Mouse (Mus musculus) heart, embryonic 15.5 days (tissue): ENCODE results near the gene Mylk. TPM values are rescaled to one million over a fixed set of nuclear protein-coding genes. Genes with fewer than 3 reads are reported as not detected.

Experiments used
- ATAC-seq: fragments of 200-750 bp; cut with Nextera tagmentation; replicated peaks from 2 replicates; pipeline ENCODE4 v1.8.0; 2017; ENCODE audit warnings: low read depth, moderate TSS enrichment; ENCODE audit not compliant: insufficient number of reproducible peaks, insufficient read depth, low FRiP score
- H3K27ac ChIP-seq: fragments of 300-500 bp; sonication (generic); 2 replicates; pipeline ENCODE4 v1.5.1; 2015; ENCODE audit warnings: mild to moderate bottlenecking, inconsistent platforms
- H3K27me3 ChIP-seq: fragments of 300-500 bp; sonication (generic); 2 replicates; pipeline ENCODE4 v1.6.1; 2015; ENCODE audit warnings: inconsistent platforms
- H3K36me3 ChIP-seq: fragments of 300-500 bp; sonication (generic); 2 replicates; pipeline ENCODE4 v1.6.1; 2015; ENCODE audit warnings: mild to moderate bottlenecking, inconsistent platforms
- H3K4me1 ChIP-seq: fragments of 300-500 bp; sonication (generic); replicated peaks from 2 replicates; pipeline ENCODE4 v1.6.1; 2015; ENCODE audit warnings: inconsistent platforms
- H3K4me2 ChIP-seq: fragments of 300-500 bp; sonication (generic); 2 replicates; pipeline ENCODE4 v1.6.1; 2015; ENCODE audit warnings: inconsistent platforms, mild to moderate bottlenecking, moderate library complexity
- H3K4me3 ChIP-seq: fragments of 300-500 bp; sonication (generic); 2 replicates; pipeline ENCODE4 v1.5.1; 2015; ENCODE audit warnings: mild to moderate bottlenecking, inconsistent platforms
- H3K9ac ChIP-seq: fragments of 300-500 bp; sonication (generic); 2 replicates; pipeline ENCODE4 v1.6.1; 2015; ENCODE audit warnings: mild to moderate bottlenecking, inconsistent platforms
- H3K9me3 ChIP-seq: fragments of 300-500 bp; sonication (generic); replicated peaks from 2 replicates; pipeline ENCODE4 v1.6.1; 2016; ENCODE audit warnings: inconsistent platforms
- whole genome bisulfite sequencing: fragments of 180-500 bp; shearing (Covaris S2); methylation state at CpG from one replicate; pipeline ENCODE4 v1.1.7; 2015; ENCODE audit warnings: mixed read lengths; 5-methylcytosine and 5-hydroxymethylcytosine counted together
- polyA plus RNA-seq: library from polyadenylated mRNA; unstranded; fragments of >200 nt; fragmentation: Nextera tagmentation; extraction: Ambion mirVana; gene quantifications from 2 replicates; pipeline ENCODE4 v1.2.1, GENCODE M21; 2015

Mylk gene
- polyA plus RNA-seq, 1 experiment from 2014 or later, result 10.1 TPM

DNA sequence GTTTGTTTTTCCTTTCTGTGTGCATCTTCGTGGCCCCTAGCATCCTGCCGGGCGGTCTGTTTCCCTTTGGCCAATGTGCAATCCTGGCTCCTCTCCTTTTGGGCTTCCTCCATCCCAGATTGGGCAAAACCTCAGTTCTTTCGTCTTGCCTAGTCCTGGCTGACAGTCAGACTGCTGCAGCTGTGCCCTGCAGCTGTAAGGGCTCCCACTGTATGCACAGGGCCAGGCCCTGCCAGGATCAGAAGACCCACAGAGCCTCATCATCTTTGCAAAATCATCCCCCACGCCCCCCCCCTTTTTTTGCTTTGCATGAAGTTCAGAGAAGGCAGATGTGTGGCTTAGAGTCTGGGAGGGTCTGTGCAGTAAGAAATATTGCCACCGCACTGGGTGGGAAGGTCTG, 110.1 kb downstream of the Mylk start:
- Histone ChIP-seq H3K4me1 (no peaks in the 10 kb centered on the region), H3K27ac (no peak overlapping the region), H3K9ac (no peak overlapping the region), H3K4me2 (no peak overlapping the region), H3K36me3 (no peaks in the 10 kb centered on the region), H3K4me3 (no peak overlapping the region), H3K27me3 (no peaks in the 10 kb centered on the region), H3K9me3 (no peaks in the 10 kb centered on the region)
- 68% methylated on average over 6 of the region's 6 CpGs for WGBS
- ATAC-seq, result no peak

DNA sequence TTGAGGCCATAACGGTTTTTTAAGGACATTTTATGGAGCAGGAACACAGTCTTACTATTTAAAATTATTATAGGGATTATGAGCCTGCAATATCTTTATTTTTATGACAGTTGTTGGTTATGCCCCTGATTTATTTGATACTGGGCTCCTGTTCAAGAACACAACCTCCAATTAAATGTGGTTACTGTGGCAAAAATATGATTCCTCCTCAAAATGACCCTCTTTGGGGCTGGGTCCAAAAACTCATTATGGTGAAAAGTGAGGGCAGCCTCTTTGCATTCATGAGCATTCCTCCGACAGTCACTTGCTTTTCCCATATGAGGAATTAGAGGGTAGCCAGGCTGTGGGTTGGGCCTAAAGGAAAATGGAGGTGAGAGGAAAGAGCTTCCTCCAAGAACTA, 110.7 kb downstream of the Mylk start:
- WGBS, result 70% methylated on average over 2 of the region's 2 CpGs
- Histone ChIP-seq H3K27ac (no peak overlapping the region), H3K36me3 (no peaks in the 10 kb centered on the region)

DNA sequence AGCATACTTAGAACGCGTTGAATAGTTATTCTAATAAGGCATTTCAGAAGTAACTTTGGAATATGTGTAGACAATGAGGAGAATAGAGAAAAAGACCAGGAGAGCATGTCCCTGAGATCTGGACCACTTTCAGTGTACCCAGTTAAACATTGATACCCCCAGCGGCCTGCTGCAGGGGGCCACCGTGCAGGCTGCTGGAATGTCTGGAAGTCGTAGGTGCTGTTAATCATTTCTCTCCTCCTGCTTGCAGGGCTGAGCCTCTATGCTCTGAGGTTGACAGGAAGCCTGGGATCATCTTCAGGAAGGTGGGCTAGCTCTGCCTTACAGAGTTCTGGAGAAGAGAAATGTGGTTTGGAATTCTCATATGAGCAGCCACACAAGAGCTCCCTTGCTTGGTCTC, 112.6 kb downstream of the Mylk start:
- H3K4me1 ChIP-seq, result peaks cover 7% of the 10 kb centered on the region
- H3K4me2 ChIP-seq, result no peak overlapping the region
- no peak overlapping the region for H3K9ac ChIP-seq
- H3K27me3 ChIP-seq, result no peaks in the 10 kb centered on the region
- H3K4me3 ChIP-seq, result no peak overlapping the region
- WGBS, result 62% methylated on average over 5 of the region's 5 CpGs
- H3K36me3 ChIP-seq, result no peaks in the 10 kb centered on the region
- no peak overlapping the region for H3K27ac ChIP-seq
- ATAC-seq, result no peak
- no peaks in the 10 kb centered on the region for H3K9me3 ChIP-seq

More for the DNA sequence above, 110.7 kb downstream of the Mylk start:
- Histone ChIP-seq H3K4me3 (no peak overlapping the region), H3K9me3 (no peaks in the 10 kb centered on the region), H3K9ac (no peak overlapping the region), H3K4me2 (no peak overlapping the region), H3K4me1 (no peaks in the 10 kb centered on the region), H3K27me3 (no peaks in the 10 kb centered on the region)
- ATAC-seq, result no peak

DNA sequence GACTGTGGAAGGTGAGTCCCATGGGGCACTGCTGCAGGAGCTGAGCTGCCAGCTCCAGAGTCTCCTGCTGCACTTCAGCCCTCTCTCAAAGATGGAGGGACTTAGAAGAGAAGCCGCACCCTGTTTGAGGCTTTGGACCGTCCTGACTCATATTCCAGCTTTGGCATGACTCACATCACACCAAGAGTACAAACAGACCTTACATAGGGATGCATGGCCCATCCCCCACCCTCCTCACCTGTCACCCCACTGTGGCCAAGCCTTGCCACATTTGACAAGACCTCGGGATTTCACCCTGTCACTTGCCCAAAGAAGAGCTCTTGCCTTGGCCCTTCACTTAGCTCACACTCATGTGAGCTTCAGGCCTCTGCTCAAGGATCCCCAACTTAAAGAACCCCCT, 115.8 kb downstream of the Mylk start:
- Histone ChIP-seq H3K4me3 (no peak overlapping the region), H3K9me3 (no peaks in the 10 kb centered on the region), H3K4me2 (no peak overlapping the region), H3K27ac (no peak overlapping the region), H3K9ac (no peak overlapping the region), H3K4me1 (peaks cover 7% of the 10 kb centered on the region), H3K36me3 (no peaks in the 10 kb centered on the region), H3K27me3 (no peaks in the 10 kb centered on the region)
- WGBS, result 86% methylated on average over 3 of the region's 3 CpGs
- ATAC-seq, result no peak

DNA sequence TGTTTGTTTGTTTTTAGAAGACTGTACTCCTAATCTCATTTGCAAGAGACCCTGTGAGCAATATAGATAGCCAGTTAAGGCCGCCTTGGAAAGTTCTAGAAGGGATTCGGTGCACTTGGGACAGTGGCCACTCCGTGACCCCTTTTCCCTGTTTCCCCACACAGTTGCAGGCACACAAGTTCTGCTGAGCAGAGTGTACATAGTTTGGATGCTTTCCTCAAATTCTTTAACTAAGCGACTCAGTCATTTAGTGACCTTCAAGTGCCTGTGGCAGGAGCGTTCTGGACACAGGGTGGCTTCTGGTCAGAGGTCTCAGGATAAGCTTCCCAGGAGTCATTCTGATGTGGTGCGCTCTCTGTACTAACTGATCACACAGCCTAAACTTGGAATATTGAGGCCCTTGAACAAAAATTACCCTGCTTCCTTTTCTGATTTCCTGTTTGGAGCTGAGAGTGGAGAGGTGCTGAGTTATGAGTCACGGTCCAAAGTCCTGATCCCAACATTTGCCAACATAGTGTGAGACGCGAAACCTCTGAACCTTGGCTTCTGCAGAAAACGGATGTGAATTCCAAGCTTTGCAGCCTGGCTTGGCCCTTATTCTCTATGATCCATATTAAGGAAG, 116.8 kb downstream of the Mylk start:
- no peak for ATAC-seq
- peaks cover 7% of the 10 kb centered on the region for H3K4me1 ChIP-seq
- no peaks in the 10 kb centered on the region for H3K36me3 ChIP-seq
- H3K4me3 ChIP-seq, result no peak overlapping the region
- H3K27ac ChIP-seq, result 0 out of 2 replicates have a peak overlapping the region, but pooled peaks have one; percentile 14
- H3K9me3 ChIP-seq, result no peaks in the 10 kb centered on the region
- H3K27me3 ChIP-seq, result no peaks in the 10 kb centered on the region
- no peak overlapping the region for H3K9ac ChIP-seq
- H3K4me2 ChIP-seq, result no peak overlapping the region
- WGBS, result 40% methylated on average over 10 of the region's 10 CpGs

DNA sequence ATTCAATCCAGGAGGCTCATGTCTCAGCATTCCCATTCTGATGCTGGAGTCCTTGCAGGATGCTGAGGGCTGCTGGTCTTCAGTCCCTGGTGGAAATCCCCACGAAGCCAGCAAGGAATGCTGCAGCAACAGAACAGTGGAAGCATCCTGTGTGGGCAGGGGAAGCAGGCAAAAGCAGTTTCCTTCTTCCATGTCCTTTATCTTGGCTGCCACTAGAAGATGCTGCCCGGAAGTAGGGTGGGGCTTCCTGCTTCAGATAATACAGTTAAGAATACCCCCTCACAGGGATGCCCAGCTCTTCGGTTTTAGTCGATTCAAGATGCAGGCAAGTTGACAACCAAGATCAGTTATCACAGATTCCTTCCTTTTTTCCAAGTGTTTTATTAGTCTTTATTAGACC, 120.4 kb downstream of the Mylk start:
- H3K9me3 ChIP-seq, result no peaks in the 10 kb centered on the region
- 48% methylated on average over 4 of the region's 4 CpGs for WGBS
- no peak overlapping the region for H3K9ac ChIP-seq
- no peak overlapping the region for H3K4me3 ChIP-seq
- H3K4me1 ChIP-seq, result peaks cover 7% of the 10 kb centered on the region
- no peak for ATAC-seq
- H3K36me3 ChIP-seq, result no peaks in the 10 kb centered on the region
- no peak overlapping the region for H3K4me2 ChIP-seq
- H3K27me3 ChIP-seq, result no peaks in the 10 kb centered on the region
- no peak overlapping the region for H3K27ac ChIP-seq

DNA sequence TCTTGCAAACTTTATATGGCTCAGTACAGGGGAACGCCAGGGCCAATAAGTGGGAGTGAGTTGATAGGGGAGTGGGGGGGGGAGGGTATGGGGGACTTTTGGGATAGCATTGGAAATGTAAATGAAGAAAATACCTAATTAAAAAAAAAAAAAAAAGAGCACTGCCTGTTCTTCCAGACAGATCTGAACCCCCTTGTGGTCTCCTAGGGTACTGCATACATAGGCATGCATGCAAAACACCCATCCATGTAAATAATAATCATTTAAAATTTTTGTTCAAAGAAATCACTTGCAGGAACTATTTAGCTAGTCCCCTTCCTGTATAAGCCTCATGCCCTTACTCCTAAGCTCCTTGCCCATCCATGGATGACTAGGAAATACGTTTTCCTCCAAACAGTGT, 122.2 kb downstream of the Mylk start:
- Histone ChIP-seq H3K27ac (no peak overlapping the region), H3K9me3 (no peaks in the 10 kb centered on the region), H3K9ac (no peak overlapping the region), H3K4me3 (no peak overlapping the region), H3K36me3 (no peaks in the 10 kb centered on the region), H3K4me1 (no peaks in the 10 kb centered on the region), H3K4me2 (no peak overlapping the region), H3K27me3 (no peaks in the 10 kb centered on the region)
- WGBS, result 94% methylated on average over 2 of the region's 2 CpGs
- ATAC-seq, result no peak

DNA sequence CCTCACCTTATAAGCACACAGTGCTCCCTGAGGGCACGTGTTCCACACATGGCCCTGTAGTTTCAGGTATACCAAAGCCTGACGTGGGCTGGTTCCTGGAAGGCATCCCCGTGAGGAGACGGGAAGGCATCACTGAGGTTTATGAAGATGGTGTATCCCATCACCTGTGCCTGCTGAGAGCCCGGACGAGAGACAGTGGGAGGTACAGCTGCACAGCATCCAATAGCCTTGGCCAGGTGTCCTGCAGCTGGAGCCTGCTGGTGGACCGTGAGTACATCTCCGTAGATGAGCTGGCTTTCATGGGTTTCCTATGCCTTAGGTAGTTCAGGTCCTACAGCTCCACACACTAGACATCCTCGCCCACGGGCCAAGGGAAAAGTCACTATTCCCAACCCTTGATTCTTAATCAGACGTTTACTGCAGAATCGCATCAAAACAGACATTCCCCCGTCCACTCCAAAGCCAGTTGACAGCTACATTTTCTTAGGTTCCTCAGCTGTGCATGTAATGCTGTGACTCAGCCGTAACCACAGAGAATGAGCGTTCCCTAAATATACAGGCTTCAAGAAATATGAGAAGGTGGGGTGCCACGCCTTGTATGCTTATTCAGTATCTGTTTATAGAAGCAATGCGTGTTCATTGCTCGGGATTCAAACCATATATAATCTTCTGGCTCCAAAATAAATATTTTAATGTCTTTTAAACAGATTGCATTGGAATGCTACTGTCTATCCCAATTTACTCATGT, 135.2 kb downstream of the Mylk start:
- Histone ChIP-seq H3K27ac (no peak overlapping the region), H3K36me3 (no peaks in the 10 kb centered on the region), H3K4me2 (no peak overlapping the region), H3K4me3 (no peak overlapping the region), H3K9me3 (no peaks in the 10 kb centered on the region), H3K4me1 (no peaks in the 10 kb centered on the region), H3K9ac (no peak overlapping the region), H3K27me3 (no peaks in the 10 kb centered on the region; the same call in 1 of the 2 replicates)
- 80% methylated on average over 18 of the region's 18 CpGs for WGBS
- no peak for ATAC-seq

DNA sequence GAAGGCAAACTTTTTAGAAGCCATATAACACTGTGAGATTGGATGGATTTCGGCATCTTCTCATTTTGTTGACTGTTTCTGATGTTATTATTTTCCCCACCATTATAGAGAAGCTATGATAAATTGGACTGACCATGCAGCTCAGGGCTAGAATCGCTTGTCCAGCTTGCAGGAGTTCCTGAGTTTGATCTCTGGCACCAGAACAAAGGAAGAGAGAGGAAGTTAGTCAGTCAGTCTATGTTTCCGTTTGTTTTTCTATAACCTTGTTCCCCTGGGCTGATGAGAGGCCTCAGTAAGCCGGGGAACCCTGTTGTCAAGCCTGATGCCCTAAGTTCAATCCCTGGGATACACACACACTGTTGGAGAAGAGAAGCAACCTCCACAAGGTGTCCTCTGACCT, 135.8 kb downstream of the Mylk start:
- ATAC-seq, result no peak; the same call in 1 of the 2 replicates
- 54% methylated on average over 4 of the region's 4 CpGs for WGBS

DNA sequence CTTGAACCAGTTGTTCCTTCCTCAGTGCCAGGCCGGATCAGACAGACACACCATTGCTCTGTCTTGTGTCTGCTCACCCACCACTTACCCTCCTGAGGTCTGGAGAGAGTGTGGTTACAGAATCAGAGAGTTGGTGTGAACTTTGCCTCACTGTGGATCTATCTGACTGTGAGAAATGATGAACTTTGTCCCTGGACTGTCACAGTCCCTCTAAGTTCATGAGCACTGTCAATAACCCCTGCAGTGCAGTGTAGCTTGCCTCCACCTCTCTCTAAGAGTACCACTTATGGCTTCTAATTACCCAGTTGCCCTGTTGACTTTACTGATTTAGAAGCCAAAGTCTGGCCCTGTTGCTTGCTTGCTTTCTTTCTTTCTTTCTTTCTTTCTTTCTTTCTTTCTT, 142.0 kb downstream of the Mylk start:
- Histone ChIP-seq H3K4me3 (no peak overlapping the region), H3K4me2 (no peak overlapping the region)
- WGBS, result 80% methylated on average over 1 of the region's 1 CpGs

More for the DNA sequence above, 135.8 kb downstream of the Mylk start:
- no peak overlapping the region for H3K4me3 ChIP-seq
- no peaks in the 10 kb centered on the region for H3K36me3 ChIP-seq
- H3K4me2 ChIP-seq, result no peak overlapping the region
- H3K27me3 ChIP-seq, result no peaks in the 10 kb centered on the region
- H3K4me1 ChIP-seq, result no peaks in the 10 kb centered on the region
- no peaks in the 10 kb centered on the region for H3K9me3 ChIP-seq
- H3K27ac ChIP-seq, result no peak overlapping the region
- no peak overlapping the region for H3K9ac ChIP-seq

DNA sequence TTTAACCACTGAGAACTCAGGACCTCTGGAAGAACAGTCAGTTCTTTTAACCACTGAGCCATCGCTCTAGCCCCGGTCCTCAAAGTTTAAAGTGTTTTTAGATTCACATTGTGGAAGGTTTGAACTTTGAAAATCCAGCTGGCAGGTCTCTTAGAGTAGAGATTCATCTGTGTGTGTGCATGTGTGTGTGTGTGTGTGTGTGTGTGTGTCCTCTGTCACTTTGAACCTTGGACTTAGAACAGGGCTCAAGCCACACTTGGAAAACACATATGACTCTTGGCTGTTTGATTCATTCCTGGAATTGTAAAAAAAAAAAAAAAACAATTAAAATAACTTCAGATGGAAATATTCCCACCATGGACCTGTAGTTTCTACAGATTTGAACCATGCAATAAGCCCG, 149.0 kb downstream of the Mylk start:
- H3K36me3 ChIP-seq, result no peaks in the 10 kb centered on the region
- H3K4me2 ChIP-seq, result no peak overlapping the region
- 87% methylated on average over 3 of the region's 3 CpGs for WGBS
- H3K27me3 ChIP-seq, result peaks cover 3% of the 10 kb centered on the region; the same call in 1 of the 2 replicates
- no peaks in the 10 kb centered on the region for H3K4me1 ChIP-seq
- ATAC-seq, result no peak
- no peaks in the 10 kb centered on the region for H3K9me3 ChIP-seq
- no peak overlapping the region for H3K4me3 ChIP-seq
- H3K9ac ChIP-seq, result no peak overlapping the region
- H3K27ac ChIP-seq, result no peak overlapping the region

More for the DNA sequence above, 142.0 kb downstream of the Mylk start:
- no peaks in the 10 kb centered on the region for H3K36me3 ChIP-seq
- no peak overlapping the region for H3K9ac ChIP-seq
- ATAC-seq, result no peak
- H3K27ac ChIP-seq, result no peak overlapping the region
- H3K27me3 ChIP-seq, result no peaks in the 10 kb centered on the region
- H3K9me3 ChIP-seq, result no peaks in the 10 kb centered on the region
- no peaks in the 10 kb centered on the region for H3K4me1 ChIP-seq

DNA sequence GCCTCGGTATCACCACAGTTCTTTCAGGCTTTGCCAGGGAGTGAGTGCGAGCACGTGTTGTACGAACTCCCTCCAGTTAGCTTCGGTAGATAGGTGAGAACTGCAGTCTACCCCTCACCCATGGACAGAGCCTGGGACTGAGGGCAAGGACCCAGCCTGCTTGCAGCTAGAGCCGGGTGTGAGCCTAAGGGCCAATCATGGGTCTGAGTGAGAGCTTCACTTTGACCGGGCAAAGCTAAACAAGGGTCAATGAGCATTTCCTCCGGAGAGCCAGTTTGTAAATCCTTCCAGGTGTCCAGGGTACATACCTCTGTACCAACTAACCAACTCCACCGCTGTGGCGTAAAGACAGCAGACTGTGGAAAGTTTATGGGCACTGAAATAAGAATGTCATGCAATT, 150.9 kb downstream of the Mylk start:
- Histone ChIP-seq H3K9ac (no peak overlapping the region), H3K9me3 (no peaks in the 10 kb centered on the region), H3K4me1 (peaks cover 19% of the 10 kb centered on the region), H3K36me3 (no peaks in the 10 kb centered on the region), H3K27ac (no peak overlapping the region), H3K4me2 (no peak overlapping the region), H3K4me3 (no peak overlapping the region), H3K27me3 (peaks cover 3% of the 10 kb centered on the region; the same call in 1 of the 2 replicates)
- no peak for ATAC-seq
- WGBS, result 78% methylated on average over 10 of the region's 10 CpGs
